Mouse (Mus musculus) cerebellum, adult 2 months (tissue): ENCODE data around the gene Ankrd40. TPM values are rescaled to one million over a fixed set of nuclear protein-coding genes. Genes with fewer than 3 reads are reported as not detected.
A peak's percentile ranks its signal among the peaks of the same experiment; 100 is the strongest.

Experiments
- DNase-seq, 2 experiments: peaks; one replicate each; pipeline ENCODE4 v3.0.0; 2021
- H3K27ac ChIP-seq: fragments of 200-500 bp; 2 replicates; pipeline ENCODE4 v1.5.1; 2012; ENCODE audit warnings: low read length, control low read depth, inconsistent platforms; ENCODE audit not compliant: insufficient read depth
- H3K27me3 ChIP-seq: fragments of 200-500 bp; 2 replicates; pipeline ENCODE4 v1.6.1; 2012; ENCODE audit warnings: inconsistent platforms, mild to moderate bottlenecking, low read length, moderate library complexity; ENCODE audit not compliant: control insufficient read depth, insufficient read depth
- H3K4me1 ChIP-seq: fragments of 200-500 bp; 2 replicates; pipeline ENCODE4 v1.6.1; 2011; ENCODE audit warnings: low read length; ENCODE audit not compliant: control insufficient read depth, insufficient read depth
- H3K4me3 ChIP-seq: fragments of 200-500 bp; replicated peaks from 2 replicates; pipeline ENCODE3; 2011; ENCODE audit warnings: mild to moderate bottlenecking, low read depth, low read length, control low read depth; ENCODE audit not compliant: insufficient read depth
- CTCF ChIP-seq: fragments of 200-500 bp; IDR thresholded peaks from 2 replicates; pipeline ENCODE4 v1.5.1; 2011; ENCODE audit warnings: low read depth, mild to moderate bottlenecking, control low read depth, low read length, moderate library complexity, borderline replicate concordance; ENCODE audit not compliant: insufficient read depth
- POLR2A ChIP-seq: fragments of 200-500 bp; IDR thresholded peaks from 2 replicates; pipeline ENCODE4 v1.6.1; 2011; ENCODE audit warnings: low read length, control low read depth, borderline replicate concordance; ENCODE audit not compliant: insufficient read depth
- WGBS: fragments of 180-500 bp; shearing (Covaris S2); methylation state at CpG from one replicate; pipeline ENCODE4 v1.1.7; 2018; 5-methylcytosine and 5-hydroxymethylcytosine counted together
- polyA plus RNA-seq: library from polyadenylated mRNA; depleted of rRNA; stranded (reverse); fragments of >200 nt; gene quantifications from 2 replicates; pipeline ENCODE4 v1.2.3, GENCODE M21; 2012

The Ankrd40 gene
- polyA plus RNA-seq, 1 experiment, result 243 TPM

- peaks cover 27% of the 10 kb centered on the region for H3K4me1 ChIP-seq
- no peak overlapping the region for H3K4me3 ChIP-seq
- 54% methylated on average over 5 of the region's 5 CpGs for WGBS
- 0 out of 2 replicates have a peak overlapping the region, but pooled peaks have one; percentile 55 for H3K27ac ChIP-seq
- DNase-seq, result no peak
- H3K27me3 ChIP-seq, result no peaks in the 10 kb centered on the region
- TF ChIP-seq CTCF, result no peak
- no peak for TF ChIP-seq POLR2A
Measured at GRCm38 (mm10) chr11:94362101-94362500, 34.3 kb downstream of the Ankrd40 start.

- 71% methylated on average over 7 of the region's 7 CpGs for WGBS
- no peak for TF ChIP-seq POLR2A
- no peak for TF ChIP-seq CTCF
- Histone ChIP-seq H3K4me1 (peaks cover 27% of the 10 kb centered on the region), H3K27ac (no peak overlapping the region), H3K27me3 (no peaks in the 10 kb centered on the region), H3K4me3 (no peak overlapping the region)
- DNase-seq, result no peak
Measured at GRCm38 (mm10) chr11:94363690-94364089, 35.9 kb downstream of the Ankrd40 start.

GRCm38 (mm10) chr11:94365340-94365739 is 37.5 kb downstream of the Ankrd40 start:
- DNase-seq, result no peak
- TF ChIP-seq POLR2A, result no peak
- TF ChIP-seq CTCF, result no peak
- H3K4me1 ChIP-seq, result peaks cover 23% of the 10 kb centered on the region
- 77% methylated on average over 3 of the region's 3 CpGs for WGBS
- no peak overlapping the region for H3K27ac ChIP-seq
- no peak overlapping the region for H3K4me3 ChIP-seq
- no peaks in the 10 kb centered on the region for H3K27me3 ChIP-seq

- Histone ChIP-seq H3K27ac (no peak overlapping the region), H3K27me3 (no peaks in the 10 kb centered on the region), H3K4me3 (no peak overlapping the region), H3K4me1 (peaks cover 15% of the 10 kb centered on the region; the same call in 1 of the 2 replicates)
- no peak for TF ChIP-seq CTCF
- TF ChIP-seq POLR2A, result no peak
- DNase-seq, result no peak
- 91% methylated on average over 6 of the region's 6 CpGs for WGBS
Measured at GRCm38 (mm10) chr11:94369981-94370380, 42.2 kb downstream of the Ankrd40 start.

GRCm38 (mm10) chr11:94370809-94371208 is 43.0 kb downstream of the Ankrd40 start:
- peaks cover 15% of the 10 kb centered on the region; the same call in 1 of the 2 replicates for H3K4me1 ChIP-seq
- TF ChIP-seq CTCF, result no peak
- TF ChIP-seq POLR2A, result no peak
- no peak overlapping the region for H3K4me3 ChIP-seq
- DNase-seq, result no peak
- WGBS, result 57% methylated on average over 5 of the region's 5 CpGs
- no peaks in the 10 kb centered on the region for H3K27me3 ChIP-seq
- no peak overlapping the region for H3K27ac ChIP-seq

GRCm38 (mm10) chr11:94374276-94374948 is 46.6 kb downstream of the Ankrd40 start:
- TF ChIP-seq POLR2A, result no peak
- no peak for TF ChIP-seq CTCF
- H3K4me3 ChIP-seq, result no peak overlapping the region
- H3K4me1 ChIP-seq, result peaks cover 15% of the 10 kb centered on the region; the same call in 1 of the 2 replicates
- 35% methylated on average over 13 of the region's 13 CpGs for WGBS
- no peaks in the 10 kb centered on the region for H3K27me3 ChIP-seq
- peak; percentile 42 to 52 for DNase-seq
- no peak overlapping the region for H3K27ac ChIP-seq

GRCm38 (mm10) chr11:94379061-94379460 is 51.3 kb downstream of the Ankrd40 start:
- WGBS, result 52% methylated on average over 2 of the region's 2 CpGs

GRCm38 (mm10) chr11:94379736-94380135 is 51.9 kb downstream of the Ankrd40 start:
- H3K27me3 ChIP-seq, result no peaks in the 10 kb centered on the region
- H3K4me1 ChIP-seq, result peaks cover 3% of the 10 kb centered on the region; the same call in 1 of the 2 replicates
- DNase-seq, result no peak
- H3K4me3 ChIP-seq, result no peak overlapping the region
- TF ChIP-seq POLR2A (no peak), CTCF (no peak)
- no peak overlapping the region for H3K27ac ChIP-seq
- 77% methylated on average over 8 of the region's 8 CpGs for WGBS

More at GRCm38 (mm10) chr11:94379061-94379460, 51.3 kb downstream of the Ankrd40 start:
- no peak overlapping the region for H3K4me3 ChIP-seq
- TF ChIP-seq POLR2A (no peak), CTCF (no peak)
- no peak overlapping the region for H3K27ac ChIP-seq
- no peaks in the 10 kb centered on the region for H3K27me3 ChIP-seq
- no peak for DNase-seq
- peaks cover 10% of the 10 kb centered on the region; the same call in 1 of the 2 replicates for H3K4me1 ChIP-seq
